In genomic region chr19:59917901-59918613, GRCm38 (mm10) we compare ENCODE assay signal across 26 mouse cellular contexts. TPM values are rescaled to one million over a fixed set of nuclear protein-coding genes. Genes with fewer than 3 reads are reported as not detected.
A peak's percentile ranks its signal among the peaks of the same experiment; 100 is the strongest.
DNase-seq lines count a peak whose midpoint lies in the region; ATAC-seq lines count a peak whose summit lies in the region.
"Had no signal": no experiment of that assay in that cellular context is flagged by ENCODE, and none has a peak within 500 bp of the region (broad histone marks: within the 10 kb centered on the region; RNA-seq: fewer than 3 reads in every experiment).

No protein-coding gene starts in this region.

- H3K27me3 ChIP-seq in kidney, embryonic 15.5 days: no peaks in the 10 kb centered on the region
- no peaks in the 10 kb centered on the region for H3K27me3 ChIP-seq in liver, embryonic 12.5 days (replicated peaks)
- H3K27me3 ChIP-seq: embryonic facial prominence, embryonic 13.5 days; forebrain, embryonic 15.5 days; hindbrain, embryonic 13.5 days had no signal

- H3K9ac ChIP-seq in kidney, embryonic 15.5 days: no peak overlapping the region
- H3K9ac ChIP-seq in liver, embryonic 12.5 days: no peak overlapping the region
- H3K9ac ChIP-seq: embryonic facial prominence, embryonic 13.5 days; forebrain, embryonic 12.5 days; forebrain, embryonic 15.5 days; hindbrain, embryonic 13.5 days had no signal

- no peaks in the 10 kb centered on the region; the same call in 1 of the 2 replicates for H3K36me3 ChIP-seq in kidney, embryonic 15.5 days
- H3K36me3 ChIP-seq in liver, embryonic 12.5 days: no peaks in the 10 kb centered on the region
- H3K36me3 ChIP-seq: embryonic facial prominence, embryonic 10.5 days; forebrain, embryonic 12.5 days; forebrain, embryonic 15.5 days; hindbrain, embryonic 10.5 days; hindbrain, embryonic 13.5 days had no signal

- H3K4me3 ChIP-seq in kidney, embryonic 15.5 days (replicated peaks): no peak overlapping the region
- no peak overlapping the region for H3K4me3 ChIP-seq in liver, embryonic 12.5 days
- H3K4me3 ChIP-seq: embryonic facial prominence, embryonic 10.5 days; embryonic facial prominence, embryonic 13.5 days; erythroblast, embryonic 14.5 days; forebrain, embryonic 12.5 days; forebrain, embryonic 15.5 days; heart, adult 2 months; hindbrain, embryonic 10.5 days; hindbrain, embryonic 13.5 days had no signal

- peak; percentile 85 for ATAC-seq in kidney, embryonic 15.5 days (replicated peaks; ENCODE audit: low FRiP score)
- peak; percentile 59 for ATAC-seq in granulocyte monocyte progenitor cell, adult 5-6 weeks (replicated peaks; ENCODE audit: poor library complexity, severe bottlenecking)
- no peak for ATAC-seq in liver, embryonic 12.5 days
- ATAC-seq: activated CD4-positive, CD25-positive, alpha-beta regulatory T cell, adult 4 months; CD4-positive, CD25-positive, alpha-beta regulatory T cell, adult 4 months; forebrain, embryonic 15.5 days; hindbrain, embryonic 16.5 days had no signal

- no peaks in the 10 kb centered on the region for H3K9me3 ChIP-seq in kidney, embryonic 15.5 days (replicated peaks)
- no peaks in the 10 kb centered on the region for H3K9me3 ChIP-seq in liver, embryonic 12.5 days (replicated peaks)
- H3K9me3 ChIP-seq: embryonic facial prominence, embryonic 10.5 days; embryonic facial prominence, embryonic 13.5 days; forebrain, embryonic 12.5 days; forebrain, embryonic 15.5 days; hindbrain, embryonic 10.5 days; hindbrain, embryonic 13.5 days had no signal

- H3K27ac ChIP-seq in kidney, embryonic 15.5 days: no peak overlapping the region
- no peak overlapping the region for H3K27ac ChIP-seq in liver, embryonic 12.5 days
- H3K27ac ChIP-seq: embryonic facial prominence, embryonic 10.5 days; embryonic facial prominence, embryonic 13.5 days; forebrain, embryonic 12.5 days; forebrain, embryonic 15.5 days; heart, adult 2 months; hindbrain, embryonic 10.5 days; hindbrain, embryonic 13.5 days had no signal

- intact Hi-C loops in heart, postnatal 36 days (cut with DNase I): no loop called here

- H3K4me2 ChIP-seq in kidney, embryonic 15.5 days: no peak overlapping the region
- no peak overlapping the region for H3K4me2 ChIP-seq in liver, embryonic 12.5 days
- H3K4me2 ChIP-seq: embryonic facial prominence, embryonic 13.5 days; forebrain, embryonic 12.5 days; forebrain, embryonic 15.5 days; heart, embryonic 11.5 days; hindbrain, embryonic 13.5 days had no signal

- H3K4me1 ChIP-seq in kidney, embryonic 15.5 days: peaks cover 14% of the 10 kb centered on the region
- peaks cover 44% of the 10 kb centered on the region for H3K4me1 ChIP-seq in liver, embryonic 12.5 days
- H3K4me1 ChIP-seq: embryonic facial prominence, embryonic 13.5 days; forebrain, embryonic 15.5 days; hindbrain, embryonic 10.5 days had no signal

- no peak for DNase-seq in kidney, postnatal 10 days
- DNase-seq in A20 (ENCODE audit: low read depth, low spot score): peak; percentile 55
- DNase-seq in heart, postnatal 36 days: no peak
- DNase-seq: adrenal gland, adult 8-10 months; adrenal gland, postnatal 25 days; cerebellum, adult 11-12 months; cerebellum, adult 8-10 months; cerebellum, postnatal 10 days; cerebellum, postnatal 36 days; embryo, embryonic 11 days; gastrocnemius, postnatal 25 days; heart, adult 2 months had no signal

- 67% methylated on average over 2 of the region's 2 CpGs for WGBS in kidney, embryonic 15.5 days
- whole genome bisulfite sequencing in liver, embryonic 12.5 days (ENCODE audit: insufficient replicate concordance): 76% methylated on average over 2 of the region's 2 CpGs

RNA-seq across cellular contexts. Expression of gene Rab11fip2, which starts 25.4 kb away (rescaled TPM):
- 6.2 and 6.7 TPM in 2 replicates for polyA plus RNA-seq in kidney, embryonic 15.5 days (2015; fragmentation: Nextera tagmentation; extraction: Ambion mirVana)
- total RNA-seq in granulocyte monocyte progenitor cell, adult 5-6 weeks (2014; fragmentation: Nextera tagmentation): 7.6 and 10.7 TPM in 2 replicates
- 9.9 and 12.6 TPM in 2 replicates for total RNA-seq in granulocyte monocyte progenitor cell, adult 5-6 weeks (2017)
- 10 to 100 TPM in 1 of 2 experiments, 1 to 10 TPM in 1; 8.1 to 10.1 TPM for total RNA-seq in heart, postnatal 36 days (2021)
- polyA plus RNA-seq in liver, embryonic 12.5 days (2016; fragmentation: Nextera tagmentation; extraction: Ambion mirVana): 1.1 and 1.3 TPM in 2 replicates
